Mouse (Mus musculus) lung, embryonic 15.5 days (tissue): Measurements from ENCODE around the gene Doc2g. TPM values are rescaled to one million over a fixed set of nuclear protein-coding genes. Genes with fewer than 3 reads are reported as not detected.
"Not testable (repeated sequence)": the region's sequence is repeated elsewhere in the genome, so short reads cannot be mapped to it uniquely, and the experiment has no call there.

ENCODE experiments used
- ATAC-seq: fragments of 200-750 bp; cut with Nextera tagmentation; 2 replicates; pipeline ENCODE4 v1.8.0; 2017; ENCODE audit warnings: moderate number of reproducible peaks, borderline replicate concordance; ENCODE audit not compliant: low FRiP score, low TSS enrichment; ENCODE audit errors: extremely low read depth
- H3K27ac ChIP-seq: fragments of 300-500 bp; sonication (generic); 2 replicates; pipeline ENCODE4 v1.5.1; 2015; ENCODE audit warnings: moderate library complexity, mild to moderate bottlenecking, inconsistent platforms
- H3K27me3 ChIP-seq: fragments of 300-500 bp; sonication (generic); 2 replicates; pipeline ENCODE4 v1.6.1; 2015; ENCODE audit warnings: inconsistent platforms
- H3K36me3 ChIP-seq: fragments of 300-500 bp; sonication (generic); 2 replicates; pipeline ENCODE4 v1.6.1; 2015; ENCODE audit warnings: inconsistent platforms
- H3K4me1 ChIP-seq: fragments of 300-500 bp; sonication (generic); 2 replicates; pipeline ENCODE4 v1.6.1; 2015; ENCODE audit warnings: inconsistent platforms
- H3K4me2 ChIP-seq: fragments of 300-500 bp; sonication (generic); 2 replicates; pipeline ENCODE4 v1.6.1; 2015; ENCODE audit warnings: inconsistent platforms, mild to moderate bottlenecking, moderate library complexity
- H3K4me3 ChIP-seq: fragments of 300-500 bp; sonication (generic); 2 replicates; pipeline ENCODE4 v1.5.1; 2015; ENCODE audit warnings: mild to moderate bottlenecking, inconsistent platforms
- H3K9ac ChIP-seq: fragments of 300-500 bp; sonication (generic); 2 replicates; pipeline ENCODE4 v1.6.1; 2015; ENCODE audit warnings: inconsistent platforms
- H3K9me3 ChIP-seq: fragments of 300-500 bp; sonication (generic); 2 replicates; pipeline ENCODE4 v1.6.1; 2016; ENCODE audit warnings: inconsistent platforms
- WGBS: fragments of 180-500 bp; shearing (Covaris S2); methylation state at CpG from one replicate; pipeline ENCODE4 v1.1.7; 2015; 5-methylcytosine and 5-hydroxymethylcytosine counted together
- polyA plus RNA-seq: library from polyadenylated mRNA; unstranded; fragments of >200 nt; fragmentation: Nextera tagmentation; extraction: Ambion mirVana; gene quantifications from 2 replicates; pipeline ENCODE4 v1.2.1, GENCODE M21; 2015

Doc2g gene
- polyA plus RNA-seq, 1 experiment from 2014 or later: 4.9 TPM

GRCm38 (mm10) chr19:4045966-4046865 lies 43.1 kb downstream of the Doc2g start, which contains the start of gene Gstp2:
TSS of gene Gstp2 (minus strand) at chr19:4046023.
- WGBS: 23% methylated on average over 16 of the region's 16 CpGs
- H3K4me1 ChIP-seq: peaks cover 10% of the 10 kb centered on the region
- no peak within 1 kb of the TSS for H3K4me3 ChIP-seq
- no peaks in the 10 kb centered on the region for H3K36me3 ChIP-seq
- H3K27ac ChIP-seq: peak within 1 kb of the TSS; percentile 53
- H3K9me3 ChIP-seq: no peaks in the 10 kb centered on the region
- ATAC-seq: peak; percentile 53; the same call in 1 of the 2 replicates
- peak within 1 kb of the TSS; percentile 43 for H3K4me2 ChIP-seq
- no peaks in the 10 kb centered on the region for H3K27me3 ChIP-seq
- H3K9ac ChIP-seq: no peak within 1 kb of the TSS

GRCm38 (mm10) chr19:4046866-4047254 lies 43.7 kb downstream of the Doc2g start:
- Histone ChIP-seq H3K27ac (no peak overlapping the region), H3K9me3 (no peaks in the 10 kb centered on the region)

GRCm38 (mm10) chr19:4047859-4048258 lies 44.7 kb downstream of the Doc2g start:
- H3K27ac ChIP-seq: no peak overlapping the region
- 13% methylated on average over 4 of the region's 4 CpGs for WGBS
- ATAC-seq: no peak
- H3K9ac ChIP-seq: no peak overlapping the region
- H3K4me3 ChIP-seq: no peak overlapping the region
- H3K9me3 ChIP-seq: no peaks in the 10 kb centered on the region
- H3K27me3 ChIP-seq: no peaks in the 10 kb centered on the region
- no peaks in the 10 kb centered on the region for H3K36me3 ChIP-seq
- H3K4me1 ChIP-seq: peaks cover 10% of the 10 kb centered on the region
- H3K4me2 ChIP-seq: no peak overlapping the region

More at GRCm38 (mm10) chr19:4046866-4047254, 43.7 kb downstream of the Doc2g start:
- no peak for ATAC-seq
- Histone ChIP-seq H3K36me3 (no peaks in the 10 kb centered on the region), H3K27me3 (no peaks in the 10 kb centered on the region), H3K4me2 (no peak overlapping the region), H3K4me3 (no peak overlapping the region), H3K9ac (no peak overlapping the region), H3K4me1 (peaks cover 10% of the 10 kb centered on the region)
- 68% methylated on average over 8 of the region's 8 CpGs for WGBS

GRCm38 (mm10) chr19:4049069-4049468 lies 46.0 kb downstream of the Doc2g start:
- H3K9ac ChIP-seq, H3K27me3 ChIP-seq, H3K27ac ChIP-seq, H3K4me1 ChIP-seq, H3K9me3 ChIP-seq, H3K36me3 ChIP-seq, H3K4me2 ChIP-seq, H3K4me3 ChIP-seq, ATAC-seq: not testable (repeated sequence)
- 73% methylated on average over 5 of the region's 5 CpGs for WGBS

GRCm38 (mm10) chr19:4051016-4051415 lies 47.9 kb downstream of the Doc2g start:
- H3K4me2 ChIP-seq: no peak overlapping the region
- H3K4me1 ChIP-seq: peaks cover 4% of the 10 kb centered on the region
- H3K27ac ChIP-seq: no peak overlapping the region
- H3K9ac ChIP-seq: no peak overlapping the region
- H3K9me3 ChIP-seq: no peaks in the 10 kb centered on the region
- no peak overlapping the region for H3K4me3 ChIP-seq
- no peak for ATAC-seq
- no peaks in the 10 kb centered on the region for H3K36me3 ChIP-seq
- no peaks in the 10 kb centered on the region; the same call in 1 of the 2 replicates for H3K27me3 ChIP-seq
- WGBS: 92% methylated on average over 5 of the region's 5 CpGs

GRCm38 (mm10) chr19:4051741-4052515 lies 48.8 kb downstream of the Doc2g start:
- ATAC-seq: no peak
- 52% methylated on average over 10 of the region's 10 CpGs for WGBS
- no peak overlapping the region for H3K27ac ChIP-seq
- H3K36me3 ChIP-seq: no peaks in the 10 kb centered on the region
- no peak overlapping the region for H3K4me3 ChIP-seq
- no peak overlapping the region for H3K4me2 ChIP-seq
- no peaks in the 10 kb centered on the region; the same call in 1 of the 2 replicates for H3K27me3 ChIP-seq
- H3K9me3 ChIP-seq: no peaks in the 10 kb centered on the region
- H3K9ac ChIP-seq: no peak overlapping the region
- H3K4me1 ChIP-seq: no peaks in the 10 kb centered on the region

- WGBS: 70% methylated on average over 5 of the region's 5 CpGs
- H3K27me3 ChIP-seq: peaks cover 2% of the 10 kb centered on the region; the same call in 1 of the 2 replicates
- ATAC-seq: no peak
These were observed 49.5 kb downstream of the Doc2g start for GRCm38 (mm10) chr19:4052516-4053030.

GRCm38 (mm10) chr19:4054613-4055012 lies 51.5 kb downstream of the Doc2g start:
- Histone ChIP-seq H3K9ac (no peak overlapping the region), H3K27me3 (peaks cover 4% of the 10 kb centered on the region; the same call in 1 of the 2 replicates), H3K27ac (no peak overlapping the region), H3K4me2 (no peak overlapping the region), H3K4me3 (no peak overlapping the region), H3K9me3 (no peaks in the 10 kb centered on the region), H3K36me3 (no peaks in the 10 kb centered on the region), H3K4me1 (no peaks in the 10 kb centered on the region)
- 88% methylated on average over 5 of the region's 5 CpGs for WGBS
- no peak for ATAC-seq

More at GRCm38 (mm10) chr19:4052516-4053030, 49.5 kb downstream of the Doc2g start:
- Histone ChIP-seq H3K9ac (no peak overlapping the region), H3K27ac (no peak overlapping the region), H3K4me3 (no peak overlapping the region), H3K9me3 (no peaks in the 10 kb centered on the region), H3K4me1 (no peaks in the 10 kb centered on the region), H3K36me3 (no peaks in the 10 kb centered on the region), H3K4me2 (no peak overlapping the region)

GRCm38 (mm10) chr19:4055216-4055946 lies 52.3 kb downstream of the Doc2g start:
- no peak overlapping the region for H3K27ac ChIP-seq
- 61% methylated on average over 8 of the region's 8 CpGs for WGBS
- no peaks in the 10 kb centered on the region for H3K9me3 ChIP-seq
- no peak for ATAC-seq
- no peaks in the 10 kb centered on the region for H3K36me3 ChIP-seq
- no peak overlapping the region for H3K4me3 ChIP-seq
- H3K4me1 ChIP-seq: no peaks in the 10 kb centered on the region
- H3K9ac ChIP-seq: no peak overlapping the region
- peaks cover 4% of the 10 kb centered on the region; the same call in 1 of the 2 replicates for H3K27me3 ChIP-seq
- no peak overlapping the region for H3K4me2 ChIP-seq

GRCm38 (mm10) chr19:4055947-4056693 lies 53.0 kb downstream of the Doc2g start:
- Histone ChIP-seq H3K4me2 (no peak overlapping the region), H3K9me3 (no peaks in the 10 kb centered on the region), H3K27me3 (peaks cover 4% of the 10 kb centered on the region; the same call in 1 of the 2 replicates), H3K36me3 (no peaks in the 10 kb centered on the region), H3K27ac (no peak overlapping the region), H3K9ac (no peak overlapping the region), H3K4me3 (no peak overlapping the region), H3K4me1 (no peaks in the 10 kb centered on the region)
- 42% methylated on average over 15 of the region's 15 CpGs for WGBS
- no peak for ATAC-seq
